Mouse (Mus musculus) gastrocnemius, adult 18-20 months (tissue): ENCODE measurements around the gene Itpkb. TPM values are rescaled to one million over a fixed set of nuclear protein-coding genes. Genes with fewer than 3 reads are reported as not detected.

ENCODE experiments used
- DNase-seq: peaks from one replicate; pipeline ENCODE4 v3.0.0; 2021; ENCODE audit warnings: low spot score
- long read RNA-seq, 2 experiments: library from polyadenylated mRNA; stranded (forward); transcript quantifications; one replicate each; pipeline ENCODE4 v2.0.0; 2021
- total RNA-seq, 2 experiments: library from RNA; stranded (reverse); gene quantifications; 2 replicates each; pipeline ENCODE4 v1.2.3; 2021

The Itpkb gene
- total RNA-seq: 10 to 100 TPM; 11.3 to 21.8 TPM
- long read RNA-seq, experiment 1, partial matches to known transcripts: 1 of 4 reads
- long read RNA-seq, experiment 1, other reads (novel, unspliced or antisense): 3 of 4 reads
- long read RNA-seq, experiment 2, partial matches to known transcripts: 0 of 3 reads
- long read RNA-seq, experiment 2, other reads (novel, unspliced or antisense): 3 of 3 reads

GRCm38 (mm10) chr1:180330145-180330706 lies at the start of gene Itpkb:
Gene Itpkb (plus strand): TSS chr1:180330485.
- DNase-seq: peak; percentile 58

- DNase-seq: no peak
These were observed 47.7 kb upstream of the Itpkb start for GRCm38 (mm10) chr1:180282581-180282980.

GRCm38 (mm10) chr1:180283813-180284768 lies 46.2 kb upstream of the Itpkb start:
- DNase-seq: no peak

- DNase-seq: no peak
These were observed 44.0 kb upstream of the Itpkb start for GRCm38 (mm10) chr1:180286081-180286831.

- no peak for DNase-seq
These were observed 42.1 kb upstream of the Itpkb start for GRCm38 (mm10) chr1:180288227-180288626.

- DNase-seq: no peak
These were observed 41.3 kb upstream of the Itpkb start for GRCm38 (mm10) chr1:180288872-180289468.

- DNase-seq: no peak
These were observed 40.5 kb upstream of the Itpkb start for GRCm38 (mm10) chr1:180289788-180290187.

GRCm38 (mm10) chr1:180290358-180290757 lies 39.9 kb upstream of the Itpkb start:
- no peak for DNase-seq

- DNase-seq: no peak
These were observed 34.2 kb upstream of the Itpkb start for GRCm38 (mm10) chr1:180296088-180296487.

GRCm38 (mm10) chr1:180299697-180300096 lies 30.6 kb upstream of the Itpkb start:
- no peak for DNase-seq

GRCm38 (mm10) chr1:180300292-180300691 lies 30.0 kb upstream of the Itpkb start:
- DNase-seq: no peak

GRCm38 (mm10) chr1:180300997-180301396 lies 29.3 kb upstream of the Itpkb start:
- no peak for DNase-seq

GRCm38 (mm10) chr1:180302253-180303120 lies 27.8 kb upstream of the Itpkb start:
- no peak for DNase-seq

GRCm38 (mm10) chr1:180303600-180303999 lies 26.7 kb upstream of the Itpkb start:
- no peak for DNase-seq

GRCm38 (mm10) chr1:180306889-180307288 lies 23.4 kb upstream of the Itpkb start:
- DNase-seq: no peak

- no peak for DNase-seq
These were observed 22.6 kb upstream of the Itpkb start for GRCm38 (mm10) chr1:180307661-180308060.

GRCm38 (mm10) chr1:180308897-180309296 lies 21.4 kb upstream of the Itpkb start:
- no peak for DNase-seq

GRCm38 (mm10) chr1:180312286-180312685 lies 18.0 kb upstream of the Itpkb start:
- no peak for DNase-seq

- DNase-seq: peak; percentile 69
These were observed 17.4 kb upstream of the Itpkb start for GRCm38 (mm10) chr1:180312792-180313311.
